Mouse (Mus musculus) left cerebral cortex, postnatal 10 days (tissue): ENCODE data around the gene Trp53i11. TPM values are rescaled to one million over a fixed set of nuclear protein-coding genes. Genes with fewer than 3 reads are reported as not detected.

Source experiments
- DNase-seq, 2 experiments: peaks; one replicate each; pipeline ENCODE4 v3.0.0; 2021 to 2022; ENCODE audit warnings: low spot score in 2 of 2, mixed read lengths in 1 of 2; ENCODE audit errors: extremely low spot score in 1 of 2
- intact Hi-C: fragments of 180-260 bp; cut with DNase I; formaldehyde crosslinking; loops from one replicate; pipeline ENCODE4 v1.15.1; 2025
- total RNA-seq, 2 experiments: library from RNA; stranded (reverse); gene quantifications; 2 replicates each; pipeline ENCODE4 v1.2.3; 2021

The Trp53i11 gene
- total RNA-seq, 2 experiments from 2014 or later = 46.0 to 50.7 TPM

DNA sequence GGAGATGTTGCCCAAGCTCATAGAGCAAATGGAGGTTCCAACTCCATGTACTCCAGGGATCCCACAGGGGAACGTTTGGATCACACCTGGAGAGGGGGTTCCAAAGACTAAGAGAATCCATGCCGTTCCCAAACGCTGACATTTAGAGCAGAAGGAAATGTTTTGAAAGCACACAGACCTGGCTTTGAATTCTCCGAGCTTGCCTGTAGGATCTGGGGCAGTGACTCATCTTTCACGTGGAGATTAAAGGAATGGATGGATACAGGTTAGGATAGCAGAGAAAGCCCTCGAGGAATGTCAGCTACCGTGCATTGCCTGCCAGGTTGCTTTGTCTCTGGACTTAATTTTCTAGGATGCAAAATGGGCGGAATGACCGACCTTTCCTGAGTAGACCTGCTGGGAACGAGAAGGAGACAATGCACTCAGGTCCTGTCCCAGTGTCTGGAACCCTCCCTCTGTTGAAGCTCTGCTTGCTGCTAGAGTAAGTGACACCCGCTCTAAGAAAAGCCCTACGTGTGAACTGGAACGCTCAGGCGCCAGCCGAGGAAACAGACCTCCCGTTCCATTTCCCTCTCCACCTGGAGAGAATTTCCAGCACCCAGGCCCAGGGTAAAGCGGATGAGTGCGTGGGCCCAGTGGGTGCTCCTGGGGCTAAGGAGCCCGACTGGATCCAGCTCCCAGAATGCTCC lies 17.0 kb upstream of the Trp53i11 start:
- DNase-seq = peak in 1 of 2 experiments; percentile 12
- intact Hi-C loops = no loop called here

DNA sequence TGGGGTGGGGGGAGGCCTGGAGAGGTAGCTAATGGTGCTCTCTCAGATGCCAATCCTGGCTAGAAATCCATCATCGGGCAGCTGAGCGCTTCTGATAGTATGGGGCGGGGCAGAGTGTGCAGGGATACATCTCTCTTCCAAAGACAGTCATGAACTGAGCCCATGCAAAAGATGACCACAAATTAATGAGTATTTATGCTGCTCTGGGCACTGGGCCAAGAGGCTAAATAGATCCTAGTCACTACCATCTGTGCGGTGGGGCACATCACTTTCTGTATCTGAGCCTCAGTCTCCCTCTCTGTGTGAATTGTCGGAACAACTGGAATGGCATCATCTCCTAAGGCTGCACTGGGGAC lies 16.5 kb upstream of the Trp53i11 start:
- DNase-seq = no peak

GRCm38 (mm10) chr2:93171929-93172328 lies 15.4 kb upstream of the Trp53i11 start:
- peak in 1 of 2 experiments; percentile 9 for DNase-seq

More for the DNA sequence above, 16.5 kb upstream of the Trp53i11 start:
- intact Hi-C loops = no loop called here

DNA sequence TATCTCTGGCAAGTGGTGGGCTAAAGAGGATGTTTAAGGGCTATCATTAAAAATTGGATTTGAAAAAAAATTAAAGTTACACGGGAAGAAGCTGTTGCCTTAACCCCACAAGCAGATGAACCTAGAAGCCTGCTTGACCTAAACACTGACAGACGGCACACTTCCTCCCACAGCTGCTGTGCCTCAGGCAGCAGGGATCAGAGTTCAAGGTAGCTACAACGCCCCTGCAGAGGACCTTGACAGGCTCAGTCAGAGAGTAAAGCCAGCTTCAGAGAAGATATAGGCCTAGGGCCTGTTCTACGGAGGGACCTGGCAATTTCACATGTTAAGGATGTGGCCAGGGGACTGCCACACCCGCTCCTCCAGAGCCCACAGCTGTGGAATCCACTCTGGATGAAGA lies 14.9 kb upstream of the Trp53i11 start:
- peak in 1 of 2 experiments; percentile 13 for DNase-seq
- intact Hi-C loops = no loop called here

More at GRCm38 (mm10) chr2:93171929-93172328, 15.4 kb upstream of the Trp53i11 start:
- intact Hi-C loops = no loop called here

GRCm38 (mm10) chr2:93174159-93174558 lies 13.2 kb upstream of the Trp53i11 start:
- intact Hi-C loops = no loop called here
- DNase-seq = no peak

GRCm38 (mm10) chr2:93175278-93175677 lies 12.1 kb upstream of the Trp53i11 start:
- DNase-seq = peak in 1 of 2 experiments; percentile 44
- intact Hi-C loops = no loop called here

- no peak for DNase-seq
- intact Hi-C loops = no loop called here
Measured at GRCm38 (mm10) chr2:93175721-93176120, 11.6 kb upstream of the Trp53i11 start.

GRCm38 (mm10) chr2:93176193-93176798 lies 11.1 kb upstream of the Trp53i11 start:
- intact Hi-C loops = no loop called here
- DNase-seq = no peak

GRCm38 (mm10) chr2:93176871-93177667 lies 10.3 kb upstream of the Trp53i11 start:
- DNase-seq = peak in 1 of 2 experiments; percentile 64

GRCm38 (mm10) chr2:93177668-93178312 lies 9.6 kb upstream of the Trp53i11 start:
- intact Hi-C loops = no loop called here
- no peak for DNase-seq

More at GRCm38 (mm10) chr2:93176871-93177667, 10.3 kb upstream of the Trp53i11 start:
- intact Hi-C loops = no loop called here

- no peak for DNase-seq
- intact Hi-C loops = no loop called here
Measured at GRCm38 (mm10) chr2:93178313-93178677, 9.1 kb upstream of the Trp53i11 start.

DNA sequence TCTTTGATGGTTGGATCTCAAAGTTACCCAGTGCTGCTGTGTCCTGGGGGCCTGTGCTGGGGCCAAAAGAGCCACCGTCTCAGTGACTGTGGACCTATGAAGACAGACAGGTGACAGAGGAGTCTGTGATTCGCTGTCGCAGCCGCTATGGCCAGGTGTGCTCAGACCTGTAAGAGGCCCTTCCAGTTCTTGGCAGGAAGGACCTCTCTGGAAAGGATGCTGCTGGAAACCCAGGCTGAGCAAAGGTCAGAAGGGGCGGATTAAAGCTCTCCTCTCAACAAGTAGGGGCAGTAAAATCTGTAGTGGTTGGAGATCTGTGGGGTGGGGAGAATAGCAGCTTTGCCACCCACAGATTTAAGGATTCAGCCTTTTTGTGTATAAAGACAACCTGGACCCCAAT lies 7.7 kb upstream of the Trp53i11 start:
- intact Hi-C loops = no loop called here
- no peak for DNase-seq

DNA sequence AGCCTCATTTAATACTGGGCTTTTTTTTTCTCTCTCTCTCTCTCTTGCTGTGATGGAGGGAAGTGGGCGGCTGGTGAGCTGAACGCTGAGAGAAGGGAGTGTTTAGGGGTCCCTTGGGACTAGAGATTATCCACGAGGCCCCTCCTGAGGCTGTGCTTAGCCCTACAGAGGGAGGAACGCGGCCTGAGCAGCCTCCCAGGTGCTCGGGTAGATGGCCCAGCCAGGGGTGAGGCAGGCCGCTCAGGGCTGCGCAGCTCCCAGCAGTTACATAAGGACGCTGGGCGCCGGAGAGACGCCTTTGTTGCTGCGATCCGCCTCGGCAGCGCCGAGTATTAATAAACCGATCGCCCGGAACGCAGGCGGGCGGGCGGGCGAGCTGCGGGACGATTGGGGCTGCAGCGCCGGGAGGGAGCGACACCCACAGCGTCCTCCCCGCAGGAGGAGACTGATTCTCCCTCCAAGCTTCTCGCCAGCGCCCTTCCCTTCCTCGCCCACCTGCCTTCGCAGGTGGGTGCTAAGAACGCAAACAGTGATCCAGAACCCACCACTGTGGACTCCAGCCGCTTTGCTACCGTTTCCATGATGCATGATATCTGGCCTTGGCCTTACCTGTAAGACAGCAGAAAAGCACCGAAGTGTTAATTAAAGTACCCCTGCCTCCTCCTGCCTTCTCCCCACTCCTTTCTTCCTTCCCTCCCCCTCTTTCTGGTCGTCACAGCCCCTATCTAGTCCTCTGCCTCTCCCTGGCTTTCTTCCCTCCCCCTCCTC lies 7.1 kb upstream of the Trp53i11 start:
- DNase-seq = peak in 1 of 2 experiments; percentile 58
- intact Hi-C loops = no loop called here

GRCm38 (mm10) chr2:93182859-93183258 lies 4.5 kb upstream of the Trp53i11 start:
- DNase-seq = no peak
- intact Hi-C loops = no loop called here

- intact Hi-C loops = loop anchor here (2.0 kb wide), 1 partner anchor 117 kb away; no protein-coding TSS in a partner anchor
- no peak for DNase-seq
Measured at GRCm38 (mm10) chr2:93188020-93188760, 842 bp downstream of the Trp53i11 start.

DNA sequence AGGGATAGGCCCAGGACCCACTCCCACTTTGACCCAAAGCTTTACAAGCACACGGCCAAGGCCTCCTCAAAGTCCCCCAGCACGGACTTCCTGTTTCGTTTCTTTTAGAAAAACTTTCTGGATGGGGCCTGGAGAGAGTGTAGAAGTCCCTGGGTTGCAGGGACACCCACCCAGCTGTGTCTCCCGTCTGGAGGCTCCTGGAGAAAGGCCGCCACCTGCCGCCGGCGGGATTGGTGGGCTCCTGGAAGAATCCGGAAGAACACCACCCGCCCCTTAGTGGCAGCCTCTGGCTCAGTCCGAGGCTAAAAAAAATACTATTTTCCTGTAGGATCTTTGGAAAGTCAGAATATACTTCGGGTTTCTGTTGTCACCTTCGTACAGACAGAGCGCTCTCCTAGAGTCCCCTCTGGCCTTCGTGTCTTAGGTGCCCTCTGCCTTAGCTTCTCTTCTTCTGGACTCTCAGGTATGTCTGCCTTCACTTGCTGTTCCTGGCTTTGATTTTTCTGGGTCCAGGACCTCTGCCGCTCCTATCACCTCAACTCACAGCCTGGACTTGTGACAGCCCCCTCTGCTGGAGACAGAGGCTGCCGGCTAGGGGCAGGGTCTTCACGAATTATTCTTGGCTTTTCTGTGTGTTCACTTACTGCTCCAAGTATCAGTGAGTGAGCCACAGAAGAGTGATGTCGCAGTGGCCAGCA lies 1.6 kb downstream of the Trp53i11 start:
- DNase-seq = peak in 1 of 2 experiments; percentile 76
- intact Hi-C loops = loop anchor here (2.0 kb wide), 1 partner anchor 118 kb away; no protein-coding TSS in a partner anchor

GRCm38 (mm10) chr2:93190771-93191487 lies 3.6 kb downstream of the Trp53i11 start:
- DNase-seq = no peak
- intact Hi-C loops = no loop called here
